In genomic region chr7:67373584-67373960, GRCm38 (mm10) we compare ENCODE assay signal across 8 mouse cellular contexts. TPM values are rescaled to one million over a fixed set of nuclear protein-coding genes. Genes with fewer than 3 reads are reported as not detected.
DNase-seq lines count a peak whose midpoint lies in the region; ATAC-seq and TF ChIP-seq lines count a peak whose summit lies in the region.

No protein-coding gene starts in this region.

- H3K4me1 ChIP-seq in lung, embryonic 14.5 days (ENCODE audit: insufficient read depth), result peaks cover 16% of the 10 kb centered on the region; the same call in 1 of the 2 replicates
- peaks cover 13% of the 10 kb centered on the region for H3K4me1 ChIP-seq in embryonic facial prominence, embryonic 15.5 days
- H3K4me1 ChIP-seq in limb, embryonic 10.5 days, result peaks cover 21% of the 10 kb centered on the region
- H3K4me1 ChIP-seq in neural tube, embryonic 14.5 days (ENCODE audit: control insufficient read depth, insufficient read depth, low read length), result no peaks in the 10 kb centered on the region

- WGBS in lung, embryonic 14.5 days, result 16% methylated on average over 6 of the region's 6 CpGs
- WGBS in embryonic facial prominence, embryonic 15.5 days, result 27% methylated on average over 6 of the region's 6 CpGs
- 31% methylated on average over 6 of the region's 6 CpGs for WGBS in limb, embryonic 10.5 days
- WGBS in neural tube, embryonic 14.5 days, result 36% methylated on average over 6 of the region's 6 CpGs

- H3K4me2 ChIP-seq in lung, embryonic 14.5 days, result peak overlapping the region; percentile 95
- H3K4me2 ChIP-seq in embryonic facial prominence, embryonic 15.5 days (replicated peaks), result peak overlapping the region; percentile 91
- H3K4me2 ChIP-seq in neural tube, embryonic 14.5 days (ENCODE audit: low read depth, low read length), result peak overlapping the region; percentile 98

- ATAC-seq in lung, embryonic 14.5 days (ENCODE audit: insufficient read depth), result no peak
- no peak for ATAC-seq in embryonic facial prominence, embryonic 15.5 days (ENCODE audit: insufficient number of reproducible peaks, low FRiP score, low TSS enrichment, low read depth)
- ATAC-seq in neural tube, embryonic 14.5 days (ENCODE audit: low read depth), result no peak
- ATAC-seq in frontal cortex, adult (ENCODE audit: low TSS enrichment), result no peak

- TF ChIP-seq CTCF in lung, embryonic 14.5 days (IDR thresholded peaks at IDR 0.05; ENCODE audit: low read depth), result no peak

- H3K9ac ChIP-seq in lung, embryonic 14.5 days, result peak overlapping the region; percentile 97
- peak overlapping the region; percentile 99 for H3K9ac ChIP-seq in embryonic facial prominence, embryonic 15.5 days
- peak overlapping the region; percentile 98 for H3K9ac ChIP-seq in neural tube, embryonic 14.5 days (replicated peaks; ENCODE audit: low read depth, low read length)

- peak; percentile 34 for DNase-seq in lung, embryonic 14.5 days
- no peak for DNase-seq in lung, postnatal 10 days
- DNase-seq in limb, embryonic 10.5 days (ENCODE audit: low spot score), result no peak
- no peak for DNase-seq in layer of hippocampus, adult 11-12 months (ENCODE audit: low spot score)
- DNase-seq in frontal cortex, postnatal 14 days (ENCODE audit: low spot score in 2 of 2), result no peak

- H3K36me3 ChIP-seq in lung, embryonic 14.5 days (ENCODE audit: insufficient read depth), result no peaks in the 10 kb centered on the region
- H3K36me3 ChIP-seq in embryonic facial prominence, embryonic 15.5 days, result no peaks in the 10 kb centered on the region
- no peaks in the 10 kb centered on the region for H3K36me3 ChIP-seq in limb, embryonic 10.5 days
- no peaks in the 10 kb centered on the region for H3K36me3 ChIP-seq in neural tube, embryonic 14.5 days (ENCODE audit: control insufficient read depth, insufficient read depth, low read length)

- H3K27me3 ChIP-seq in lung, embryonic 14.5 days (ENCODE audit: insufficient read depth, low read length), result no peaks in the 10 kb centered on the region
- no peaks in the 10 kb centered on the region for H3K27me3 ChIP-seq in embryonic facial prominence, embryonic 15.5 days
- no peaks in the 10 kb centered on the region for H3K27me3 ChIP-seq in limb, embryonic 10.5 days (ENCODE audit: low read depth, poor library complexity, severe bottlenecking)
- no peaks in the 10 kb centered on the region for H3K27me3 ChIP-seq in neural tube, embryonic 14.5 days (ENCODE audit: control insufficient read depth, insufficient read depth, low read length)

- H3K4me3 ChIP-seq in lung, embryonic 14.5 days (ENCODE audit: low read depth, low read length), result peak overlapping the region; percentile 92
- H3K4me3 ChIP-seq in embryonic facial prominence, embryonic 15.5 days (replicated peaks), result peak overlapping the region; percentile 92
- peak overlapping the region; percentile 97 for H3K4me3 ChIP-seq in limb, embryonic 10.5 days
- H3K4me3 ChIP-seq in neural tube, embryonic 14.5 days (ENCODE audit: low read depth, low read length), result peak overlapping the region; percentile 93

- no peaks in the 10 kb centered on the region for H3K9me3 ChIP-seq in lung, embryonic 14.5 days (ENCODE audit: low read depth, low read length)
- no peaks in the 10 kb centered on the region for H3K9me3 ChIP-seq in embryonic facial prominence, embryonic 15.5 days (replicated peaks)
- no peaks in the 10 kb centered on the region for H3K9me3 ChIP-seq in limb, embryonic 10.5 days (replicated peaks)
- H3K9me3 ChIP-seq in neural tube, embryonic 14.5 days (ENCODE audit: control insufficient read depth, low read length), result no peaks in the 10 kb centered on the region

- peak overlapping the region; percentile 100 for H3K27ac ChIP-seq in lung, embryonic 14.5 days (ENCODE audit: low read depth)
- H3K27ac ChIP-seq in embryonic facial prominence, embryonic 15.5 days (replicated peaks), result peak overlapping the region; percentile 99
- H3K27ac ChIP-seq in limb, embryonic 10.5 days, result peak overlapping the region; percentile 99
- H3K27ac ChIP-seq in neural tube, embryonic 14.5 days (ENCODE audit: low read depth, low read length), result peak overlapping the region; percentile 100

RNA-seq across cellular contexts. Expression of gene Mef2a, which starts 0.9 kb away (rescaled TPM):
- 51.6 and 55.5 TPM in 2 replicates for polyA plus RNA-seq in lung, embryonic 14.5 days (2014; fragmentation: Nextera tagmentation; extraction: Ambion mirVana)
- polyA plus RNA-seq in embryonic facial prominence, embryonic 15.5 days (2015; fragmentation: Nextera tagmentation; extraction: Ambion mirVana), result 50.3 and 56.2 TPM in 2 replicates
- 16.7 and 22.4 TPM in 2 replicates for polyA plus RNA-seq in limb, embryonic 10.5 days (2016; fragmentation: Nextera tagmentation; extraction: Ambion mirVana)
- 45.1 and 48.7 TPM in 2 replicates for polyA plus RNA-seq in neural tube, embryonic 14.5 days (2014; fragmentation: Nextera tagmentation; extraction: Ambion mirVana)
